In genomic region chr7:140049115-140049689, GRCm38 (mm10) we compare ENCODE assay signal across 8 mouse cellular contexts. TPM values are rescaled to one million over a fixed set of nuclear protein-coding genes. Genes with fewer than 3 reads are reported as not detected.
A peak's percentile ranks its signal among the peaks of the same experiment; 100 is the strongest.
DNase-seq lines count a peak whose midpoint lies in the region; ATAC-seq and TF ChIP-seq lines count a peak whose summit lies in the region.

No protein-coding gene starts in this region.

- no peaks in the 10 kb centered on the region for H3K4me1 ChIP-seq in ES-E14 (ENCODE audit: control insufficient read depth in 2 of 2, insufficient read depth in 2 of 2, low read length in 2 of 2, poor library complexity in 1 of 2)
- peaks cover 26% of the 10 kb centered on the region for H3K4me1 ChIP-seq in forebrain, embryonic 12.5 days
- H3K4me1 ChIP-seq in intestine, embryonic 14.5 days (replicated peaks; ENCODE audit: control insufficient read depth, insufficient read depth, low read length) = peaks cover 5% of the 10 kb centered on the region; the same call in 1 of the 2 replicates

- in situ Hi-C loops in ES-E14 (cut with MboI; ENCODE audit: low sequenced_read_pairs in 2 of 2, unreplicated experiment in 2 of 2) = no loop called here

- H3K27ac ChIP-seq in ES-E14 (ENCODE audit: insufficient read depth, low read depth, low read length, poor library complexity, severe bottlenecking) = no peak overlapping the region
- H3K27ac ChIP-seq in forebrain, embryonic 12.5 days = no peak overlapping the region
- H3K27ac ChIP-seq in intestine, embryonic 14.5 days (ENCODE audit: low read depth) = no peak overlapping the region

- WGBS in forebrain, embryonic 12.5 days = under 1% methylated on average over 34 of the region's 34 CpGs
- WGBS in intestine, embryonic 14.5 days = 1% methylated on average over 34 of the region's 34 CpGs

- peak overlapping the region; percentile 63 for H3K4me2 ChIP-seq in forebrain, embryonic 12.5 days
- peak overlapping the region; percentile 56 for H3K4me2 ChIP-seq in intestine, embryonic 14.5 days (ENCODE audit: low read length)

- no peaks in the 10 kb centered on the region for H3K9me3 ChIP-seq in ES-E14 (ENCODE audit: control insufficient read depth, insufficient read depth, low read depth, low read length)
- H3K9me3 ChIP-seq in forebrain, embryonic 12.5 days = no peaks in the 10 kb centered on the region
- H3K9me3 ChIP-seq in intestine, embryonic 14.5 days (ENCODE audit: control insufficient read depth, low read length) = no peaks in the 10 kb centered on the region

- peak; percentile 75 for ATAC-seq in forebrain, embryonic 12.5 days (ENCODE audit: low FRiP score)
- peak; percentile 10; the same call in 1 of the 2 replicates for ATAC-seq in intestine, embryonic 14.5 days (replicated peaks; ENCODE audit: low FRiP score, low TSS enrichment, low read depth)

- DNase-seq in cerebellum, postnatal 10 days = peak; percentile 45 to 47
- DNase-seq in cerebellum, adult 8-10 months = no peak
- no peak for DNase-seq in ES-E14 (ENCODE audit: low read depth, low spot score)
- DNase-seq in intestine, embryonic 14.5 days (ENCODE audit: low spot score) = peak; percentile 76
- peak; percentile 21 for DNase-seq in lung, postnatal 14 days
- DNase-seq in splenic B cell, adult 2 months (ENCODE audit: low read depth, low spot score) = peak; percentile 31
- no peak for DNase-seq in layer of hippocampus, adult 9-10 months (ENCODE audit: low spot score)

- no peaks in the 10 kb centered on the region for H3K36me3 ChIP-seq in ES-E14 (ENCODE audit: control insufficient read depth, insufficient read depth, low read length, poor library complexity, severe bottlenecking)
- no peaks in the 10 kb centered on the region for H3K36me3 ChIP-seq in forebrain, embryonic 12.5 days (replicated peaks)
- H3K36me3 ChIP-seq in intestine, embryonic 14.5 days (ENCODE audit: control insufficient read depth, insufficient read depth, low read length) = no peaks in the 10 kb centered on the region
- no peaks in the 10 kb centered on the region for H3K36me3 ChIP-seq in splenic B cell, adult 2 months (ENCODE audit: control insufficient read depth, insufficient read depth, low read length, poor library complexity, severe bottlenecking)

- H3K4me3 ChIP-seq in ES-E14 (ENCODE audit: insufficient read depth in 1 of 2, low read depth in 1 of 2, low read length in 2 of 2, poor library complexity in 1 of 2, severe bottlenecking in 1 of 2) = peak overlapping the region; percentile 54 to 61
- H3K4me3 ChIP-seq in forebrain, embryonic 12.5 days (replicated peaks) = peak overlapping the region; percentile 41
- H3K4me3 ChIP-seq in intestine, embryonic 14.5 days (ENCODE audit: low read depth, low read length) = peak overlapping the region; percentile 37

- H3K27me3 ChIP-seq in forebrain, embryonic 12.5 days = peaks cover 98% of the 10 kb centered on the region
- peaks cover 92% of the 10 kb centered on the region for H3K27me3 ChIP-seq in intestine, embryonic 14.5 days (replicated peaks; ENCODE audit: control insufficient read depth, insufficient read depth, low read length)
- H3K27me3 ChIP-seq in splenic B cell, adult 2 months (ENCODE audit: control insufficient read depth, insufficient read depth, low read length, poor library complexity, severe bottlenecking) = no peaks in the 10 kb centered on the region

- H3K9ac ChIP-seq in ES-E14 (ENCODE audit: insufficient read depth, low read depth, low read length, poor library complexity, severe bottlenecking) = no peak overlapping the region
- H3K9ac ChIP-seq in forebrain, embryonic 12.5 days = peak overlapping the region; percentile 33; the same call in 1 of the 2 replicates
- no peak overlapping the region for H3K9ac ChIP-seq in intestine, embryonic 14.5 days (ENCODE audit: low read length)

TF ChIP-seq in ES-E14, 5 proteins besides CTCF, POLR2A, EP300 and RAD21:
- TF ChIP-seq HCFC1 (IDR thresholded peaks at IDR 0.05; ENCODE audit: borderline replicate concordance, insufficient read depth, low read length) = no peak
- no peak for TF ChIP-seq MAFK (IDR thresholded peaks at IDR 0.05; ENCODE audit: insufficient read depth, low read depth, low read length)
- TF ChIP-seq ZC3H11A (IDR thresholded peaks at IDR 0.05; ENCODE audit: borderline replicate concordance, low read depth, low read length) = no peak
- TF ChIP-seq CHD2 (IDR thresholded peaks at IDR 0.05; ENCODE audit: low read depth, low read length) = no peak
- no peak for TF ChIP-seq ZNF384 (IDR thresholded peaks at IDR 0.05; ENCODE audit: low read depth, low read length)

RNA-seq across cellular contexts. Expression of gene Msx3, which starts 0.3 kb away (rescaled TPM):
- 0.16 and 0.27 TPM in 2 replicates for total RNA-seq in ES-E14 (2012; rRNA removed)
- polyA plus RNA-seq in forebrain, embryonic 12.5 days (2016; fragmentation: Nextera tagmentation; extraction: Ambion mirVana) = 2.3 and 3.1 TPM in 2 replicates
- not detected in 2 replicates for polyA plus RNA-seq in intestine, embryonic 14.5 days (2014; fragmentation: Nextera tagmentation; extraction: Ambion mirVana)

RNA-seq across cellular contexts. Expression of gene Tubgcp2, which starts 12.7 kb away (rescaled TPM):
- total RNA-seq in ES-E14 (2012; rRNA removed) = 28.1 and 29.0 TPM in 2 replicates
- 75.6 and 84.8 TPM in 2 replicates for polyA plus RNA-seq in forebrain, embryonic 12.5 days (2016; fragmentation: Nextera tagmentation; extraction: Ambion mirVana)
- polyA plus RNA-seq in intestine, embryonic 14.5 days (2014; fragmentation: Nextera tagmentation; extraction: Ambion mirVana) = 56.0 and 61.2 TPM in 2 replicates

RNA-seq across cellular contexts. Expression of gene Zfp511, which starts 13.0 kb away (rescaled TPM):
- total RNA-seq in ES-E14 (2012; rRNA removed) = 27.1 and 29.6 TPM in 2 replicates
- 47.2 and 56.2 TPM in 2 replicates for polyA plus RNA-seq in forebrain, embryonic 12.5 days (2016; fragmentation: Nextera tagmentation; extraction: Ambion mirVana)
- 36.1 and 41.5 TPM in 2 replicates for polyA plus RNA-seq in intestine, embryonic 14.5 days (2014; fragmentation: Nextera tagmentation; extraction: Ambion mirVana)

RNA-seq across cellular contexts. Expression of gene Caly, which starts 33.1 kb away (rescaled TPM):
- 0.26 TPM in 1 of 2 replicates, not detected in the other for total RNA-seq in ES-E14 (2012; rRNA removed)
- polyA plus RNA-seq in forebrain, embryonic 12.5 days (2016; fragmentation: Nextera tagmentation; extraction: Ambion mirVana) = 21.5 and 22.3 TPM in 2 replicates
- polyA plus RNA-seq in intestine, embryonic 14.5 days (2014; fragmentation: Nextera tagmentation; extraction: Ambion mirVana) = 2.8 and 3.5 TPM in 2 replicates

RNA-seq across cellular contexts. Expression of gene Prap1, which starts 44.0 kb away (rescaled TPM):
- 0.49 TPM in 1 of 2 replicates, not detected in the other for total RNA-seq in ES-E14 (2012; rRNA removed)
- not detected in 2 replicates for polyA plus RNA-seq in forebrain, embryonic 12.5 days (2016; fragmentation: Nextera tagmentation; extraction: Ambion mirVana)
- 119 and 202 TPM in 2 replicates for polyA plus RNA-seq in intestine, embryonic 14.5 days (2014; fragmentation: Nextera tagmentation; extraction: Ambion mirVana)

Comparison
In these comparisons a context has a peak if more than half of its experiments do, and no peak if none do; other contexts are left out.
1. DNase-seq: peak in cerebellum, postnatal 10 days (2 of 2), intestine, embryonic 14.5 days (single experiment), lung, postnatal 14 days (single experiment) and splenic B cell, adult 2 months (single experiment); none in cerebellum, adult 8-10 months (single experiment), ES-E14 (single experiment) and layer of hippocampus, adult 9-10 months (single experiment).
2. Peak in every context shown above with its lines, with median percentiles within 50 percentile points of each other: H3K4me3 ChIP-seq.